Mouse (Mus musculus): ENCODE measurements at regions not wholly inside any gene's neighbourhood (a gene's known extent, or its start where the extent isn't known, plus 50 kb on each side); places are given as distances from the start of the nearest gene placed in this dataset.

- no peak for DNase-seq (ENCODE audit: low read depth)
These were observed 182.4 kb downstream of the Tm2d1 start for GRCm38 (mm10) chr4:98200701-98201100.

GRCm38 (mm10) chr4:98190318-98190717 is 192.8 kb downstream of the Tm2d1 start:
- no peak for DNase-seq (ENCODE audit: low read depth)

- no peak for DNase-seq (ENCODE audit: low read depth)
These were observed 193.2 kb downstream of the Tm2d1 start for GRCm38 (mm10) chr4:98189894-98190293.

GRCm38 (mm10) chr4:98188944-98189343 is 194.2 kb downstream of the Tm2d1 start:
- no peak for DNase-seq (ENCODE audit: low read depth)

GRCm38 (mm10) chr4:98187038-98187437 is 196.1 kb downstream of the Tm2d1 start:
- DNase-seq (ENCODE audit: low read depth): no peak

GRCm38 (mm10) chr4:98182053-98182355 is 201.1 kb downstream of the Tm2d1 start:
- no peak for DNase-seq (ENCODE audit: low read depth)

GRCm38 (mm10) chr4:98181185-98182052 is 201.7 kb downstream of the Tm2d1 start:
- no peak for DNase-seq (ENCODE audit: low read depth)

- no peak for DNase-seq (ENCODE audit: low read depth)
These were observed 202.8 kb downstream of the Tm2d1 start for GRCm38 (mm10) chr4:98180336-98180735.

All from fibroblast of lung, adult 2 months (primary cell).